Mouse (Mus musculus) cortical plate, adult 2 months (tissue): ENCODE measurements around the gene Hmox1.

ENCODE experiments used
- CTCF ChIP-seq: fragments of 200-500 bp; IDR thresholded peaks from 2 replicates; pipeline ENCODE4 v1.5.1; 2011; ENCODE audit warnings: mild to moderate bottlenecking, control low read depth, low read length; ENCODE audit not compliant: insufficient read depth; ENCODE audit errors: extremely low read depth
- POLR2A ChIP-seq: fragments of 200-500 bp; IDR thresholded peaks from 2 replicates; pipeline ENCODE4 v1.6.1; 2011; ENCODE audit warnings: mild to moderate bottlenecking, low read length, control low read depth; ENCODE audit not compliant: insufficient read depth; ENCODE audit errors: extremely low read depth

DNA sequence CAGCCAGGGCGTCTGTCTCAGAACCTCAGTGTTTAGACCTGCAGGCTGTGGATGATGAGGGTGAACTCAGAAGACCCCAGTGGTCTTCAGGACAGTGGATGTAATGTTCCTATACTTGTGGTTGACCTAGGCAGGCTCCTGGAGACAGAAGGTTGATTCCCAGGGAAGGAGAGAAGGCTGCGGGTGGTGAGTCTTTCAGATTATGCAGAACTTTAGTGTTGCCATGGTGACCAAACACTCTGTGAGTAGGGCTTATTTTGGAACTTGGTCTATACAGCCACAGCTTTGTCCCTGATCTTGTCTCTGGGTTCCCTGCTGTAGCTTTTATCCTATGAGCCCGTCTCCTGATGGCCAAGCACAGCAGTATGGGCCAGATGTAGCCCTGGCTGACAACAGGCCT is 44.1 kb downstream of the Hmox1 start:
- TF ChIP-seq POLR2A (no peak), CTCF (no peak)
